Comparison of ENCODE assay signal across 8 mouse cellular contexts in the genomic region with DNA sequence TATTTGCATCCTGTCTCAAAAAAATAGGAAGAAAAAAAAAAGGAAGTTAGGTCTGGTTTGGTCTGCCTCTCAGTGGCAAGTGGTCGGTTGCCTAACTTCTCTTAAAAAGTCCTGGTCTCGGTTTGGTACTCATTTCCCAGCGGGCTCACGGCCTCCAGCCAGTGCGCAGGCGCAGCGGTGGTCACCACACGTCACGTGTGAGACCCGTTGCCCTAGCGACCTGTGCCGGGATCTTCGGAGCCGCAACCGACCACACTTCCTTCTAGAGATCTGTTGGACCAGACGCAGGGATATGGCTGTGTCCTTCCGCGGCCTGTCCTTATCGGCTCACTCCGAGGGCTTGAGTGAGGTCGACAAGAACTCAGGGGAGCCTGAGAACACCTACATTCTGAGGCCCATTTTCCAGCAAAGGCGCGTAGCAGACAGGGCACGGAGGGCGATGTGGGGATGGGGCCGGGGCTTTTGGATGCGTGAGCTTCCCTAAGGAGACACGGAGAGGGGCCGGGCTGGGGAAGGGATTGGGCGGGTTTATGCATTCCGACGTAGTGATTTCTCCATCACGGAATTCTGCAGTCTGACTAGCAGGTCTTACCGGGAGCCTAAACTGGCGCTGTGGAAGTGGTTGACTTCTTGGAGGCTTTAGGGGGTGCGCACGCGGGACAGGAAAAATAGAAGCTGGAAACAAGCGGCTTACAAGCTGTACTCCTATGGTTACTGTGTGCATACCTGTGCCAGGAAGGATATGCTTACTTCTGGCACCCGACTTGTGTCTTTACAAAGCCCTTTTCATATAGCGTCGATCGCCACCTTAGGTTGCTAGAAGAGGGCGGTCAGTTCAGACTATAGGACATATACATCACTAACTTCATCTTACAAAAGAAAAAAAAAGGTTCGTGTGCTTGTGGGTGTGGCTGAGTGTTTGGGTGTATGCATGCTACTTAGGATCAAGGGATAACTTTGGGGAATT. TPM values are rescaled to one million over a fixed set of nuclear protein-coding genes. Genes with fewer than 3 reads are reported as not detected.
DNase-seq lines count a peak whose midpoint lies in the region; ATAC-seq lines count a peak whose summit lies in the region.

A gene (plus strand): TSS at position 186 of the 967 bp plus-strand sequence.

- WGBS in hindbrain, embryonic 16.5 days, result under 1% methylated on average over 45 of the region's 45 CpGs
- WGBS in macrophage (ENCODE audit: missing documents), result 2% methylated on average over 40 of the region's 45 CpGs

- H3K9me3 ChIP-seq in hindbrain, embryonic 16.5 days (ENCODE audit: control insufficient read depth, low read length), result no peaks in the 10 kb centered on the region

- no peaks in the 10 kb centered on the region for H3K36me3 ChIP-seq in hindbrain, embryonic 16.5 days (ENCODE audit: control insufficient read depth, insufficient read depth, low read length)
- H3K36me3 ChIP-seq in macrophage (ENCODE audit: inconsistent target), result no peaks in the 10 kb centered on the region

- peak; percentile 86 for DNase-seq in WW6 (ENCODE audit: low read depth, low spot score)
- peak; percentile 87 to 93 for DNase-seq in cerebellum, postnatal 4 days (ENCODE audit: low spot score in 2 of 2)
- peak; percentile 95 for DNase-seq in gastrocnemius, adult 18-20 months (ENCODE audit: low spot score)
- DNase-seq in left cerebral cortex, adult 18-20 months (ENCODE audit: low spot score in 2 of 2), result peak; percentile 88 to 92
- DNase-seq in right cerebral cortex, adult 18-20 months, result peak; percentile 94
- DNase-seq in urinary bladder, postnatal 10 days (ENCODE audit: low spot score), result peak; percentile 79

- peak within 1 kb of the TSS; percentile 51 for H3K4me3 ChIP-seq in hindbrain, embryonic 16.5 days (ENCODE audit: low read length)
- H3K4me3 ChIP-seq in macrophage (ENCODE audit: inconsistent target), result peak within 1 kb of the TSS; percentile 76

- ATAC-seq in hindbrain, embryonic 16.5 days, result peak; percentile 96

- peak within 1 kb of the TSS; percentile 80 for H3K27ac ChIP-seq in hindbrain, embryonic 16.5 days (ENCODE audit: low read depth, low read length)
- H3K27ac ChIP-seq in macrophage, result peak within 1 kb of the TSS; percentile 78

- peaks cover 11% of the 10 kb centered on the region; the same call in 1 of the 2 replicates for H3K79me2 ChIP-seq in macrophage (ENCODE audit: inconsistent target)

- H3K4me1 ChIP-seq in hindbrain, embryonic 16.5 days (ENCODE audit: control insufficient read depth, insufficient read depth, low read depth, low read length), result peaks cover 9% of the 10 kb centered on the region

- peak within 1 kb of the TSS; percentile 65 for H3K9ac ChIP-seq in hindbrain, embryonic 16.5 days (ENCODE audit: low read depth, low read length)

- peak within 1 kb of the TSS; percentile 66 for H3K4me2 ChIP-seq in hindbrain, embryonic 16.5 days (ENCODE audit: low read length)

- H3K27me3 ChIP-seq in hindbrain, embryonic 16.5 days (replicated peaks; ENCODE audit: control insufficient read depth, insufficient read depth, low read length), result no peaks in the 10 kb centered on the region

RNA-seq across cellular contexts. Expression of the gene that starts here (rescaled TPM):
- 1 to 10 TPM; 5.2 to 5.5 TPM for total RNA-seq in gastrocnemius, adult 18-20 months (2021)
- 37.9 and 41.9 TPM in 2 replicates for polyA plus RNA-seq in hindbrain, embryonic 16.5 days (2015; fragmentation: Nextera tagmentation; extraction: Ambion mirVana)
- total RNA-seq in left cerebral cortex, adult 18-20 months (2021), result 10 to 100 TPM; 15.5 to 17.1 TPM
- 10 to 100 TPM in 9 of 26 experiments, 1 to 10 TPM in 17; 2.1 to 18.5 (median 7.5) TPM for total RNA-seq in macrophage (2018; cell fraction: chromatin; rRNA removed)
- 10 to 100 TPM; 13.5 to 28.3 (median 21.0) TPM for total RNA-seq in macrophage (2018; cell fraction: cytosol; rRNA removed)
- total RNA-seq in macrophage (2018; cell fraction: nucleus; rRNA removed), result 10 to 100 TPM in 11 of 26 experiments, 1 to 10 TPM in 15; 2.7 to 21.3 (median 7.8) TPM
- 16.6 to 17.3 TPM (median 16.7 TPM) in 3 replicates for polyA plus RNA-seq in macrophage (2018)

Comparison
In these comparisons a context has a peak if more than half of its experiments do, and no peak if none do; other contexts are left out.
1. Peak in every context shown above with its lines: DNase-seq, ATAC-seq, H3K4me3 ChIP-seq and H3K27ac ChIP-seq.